Mouse (Mus musculus) embryonic facial prominence, embryonic 13.5 days (tissue): ENCODE data around the gene Pecam1. TPM values are rescaled to one million over a fixed set of nuclear protein-coding genes. Genes with fewer than 3 reads are reported as not detected.
A peak's percentile ranks its signal among the peaks of the same experiment; 100 is the strongest.
"Not testable (repeated sequence)": the region's sequence is repeated elsewhere in the genome, so short reads cannot be mapped to it uniquely, and the experiment has no call there.

ENCODE experiments used
- ATAC-seq: fragments of 200-750 bp; cut with Nextera tagmentation; 2 replicates; pipeline ENCODE4 v1.8.0; 2017; ENCODE audit warnings: low read depth; ENCODE audit not compliant: insufficient number of reproducible peaks, insufficient read depth, low FRiP score, low TSS enrichment
- H3K27ac ChIP-seq: fragments of 300-500 bp; sonication (generic); 2 replicates; pipeline ENCODE4 v1.5.1; 2015; ENCODE audit warnings: moderate library complexity, mild to moderate bottlenecking, inconsistent platforms
- H3K27me3 ChIP-seq: fragments of 300-500 bp; sonication (generic); 2 replicates; pipeline ENCODE4 v1.6.1; 2015; ENCODE audit warnings: mild to moderate bottlenecking, inconsistent platforms
- H3K36me3 ChIP-seq: fragments of 300-500 bp; sonication (generic); 2 replicates; pipeline ENCODE4 v1.6.1; 2015; ENCODE audit warnings: mild to moderate bottlenecking, inconsistent platforms
- H3K4me1 ChIP-seq: fragments of 300-500 bp; sonication (generic); 2 replicates; pipeline ENCODE4 v1.6.1; 2015; ENCODE audit warnings: inconsistent platforms
- H3K4me2 ChIP-seq: fragments of 300-500 bp; sonication (generic); 2 replicates; pipeline ENCODE4 v1.6.1; 2015; ENCODE audit warnings: moderate library complexity, mild to moderate bottlenecking, inconsistent platforms
- H3K4me3 ChIP-seq: fragments of 300-500 bp; sonication (generic); 2 replicates; pipeline ENCODE4 v1.5.1; 2015; ENCODE audit warnings: mild to moderate bottlenecking, inconsistent platforms
- H3K9ac ChIP-seq: fragments of 300-500 bp; sonication (generic); 2 replicates; pipeline ENCODE4 v1.6.1; 2015; ENCODE audit warnings: mild to moderate bottlenecking, inconsistent platforms
- H3K9me3 ChIP-seq: fragments of 300-500 bp; sonication (generic); 2 replicates; pipeline ENCODE4 v1.6.1; 2016; ENCODE audit warnings: inconsistent platforms
- WGBS: fragments of 180-500 bp; shearing (Covaris S2); methylation state at CpG from one replicate; pipeline ENCODE4 v1.1.7; 2015; ENCODE audit warnings: mixed read lengths; 5-methylcytosine and 5-hydroxymethylcytosine counted together
- polyA plus RNA-seq: library from polyadenylated mRNA; unstranded; fragments of >200 nt; fragmentation: Nextera tagmentation; extraction: Ambion mirVana; gene quantifications from 2 replicates; pipeline ENCODE4 v1.2.1, GENCODE M21; 2015

Pecam1 gene
- polyA plus RNA-seq, 1 experiment from 2014 or later, result 29.0 TPM

GRCm38 (mm10) chr11:106662634-106663407, 87.6 kb downstream of the Pecam1 start:
- Histone ChIP-seq H3K4me1 (peaks cover 35% of the 10 kb centered on the region), H3K27me3 (no peaks in the 10 kb centered on the region), H3K4me3 (no peak overlapping the region), H3K27ac (no peak overlapping the region), H3K36me3 (no peaks in the 10 kb centered on the region), H3K4me2 (no peak overlapping the region), H3K9ac (no peak overlapping the region), H3K9me3 (no peaks in the 10 kb centered on the region)
- ATAC-seq, result no peak
- 86% methylated on average over 10 of the region's 11 CpGs for WGBS

- Histone ChIP-seq H3K4me3 (no peak overlapping the region), H3K27me3 (no peaks in the 10 kb centered on the region), H3K4me1 (peaks cover 41% of the 10 kb centered on the region), H3K9me3 (no peaks in the 10 kb centered on the region), H3K36me3 (no peaks in the 10 kb centered on the region), H3K9ac (peak overlapping the region; percentile 40; the same call in 1 of the 2 replicates), H3K4me2 (no peak overlapping the region), H3K27ac (peak overlapping the region; percentile 85)
- no peak for ATAC-seq
- WGBS, result 60% methylated on average over 13 of the region's 13 CpGs
These were observed 89.9 kb downstream of the Pecam1 start for GRCm38 (mm10) chr11:106660453-106661081.

GRCm38 (mm10) chr11:106659598-106660295, 90.7 kb downstream of the Pecam1 start:
- ATAC-seq, result no peak
- no peaks in the 10 kb centered on the region for H3K9me3 ChIP-seq
- no peaks in the 10 kb centered on the region for H3K36me3 ChIP-seq
- no peak overlapping the region for H3K4me3 ChIP-seq
- peak overlapping the region; percentile 85 for H3K27ac ChIP-seq
- no peaks in the 10 kb centered on the region for H3K27me3 ChIP-seq
- peaks cover 41% of the 10 kb centered on the region for H3K4me1 ChIP-seq
- no peak overlapping the region for H3K4me2 ChIP-seq
- WGBS, result 39% methylated on average over 15 of the region's 15 CpGs
- no peak overlapping the region for H3K9ac ChIP-seq

DNA sequence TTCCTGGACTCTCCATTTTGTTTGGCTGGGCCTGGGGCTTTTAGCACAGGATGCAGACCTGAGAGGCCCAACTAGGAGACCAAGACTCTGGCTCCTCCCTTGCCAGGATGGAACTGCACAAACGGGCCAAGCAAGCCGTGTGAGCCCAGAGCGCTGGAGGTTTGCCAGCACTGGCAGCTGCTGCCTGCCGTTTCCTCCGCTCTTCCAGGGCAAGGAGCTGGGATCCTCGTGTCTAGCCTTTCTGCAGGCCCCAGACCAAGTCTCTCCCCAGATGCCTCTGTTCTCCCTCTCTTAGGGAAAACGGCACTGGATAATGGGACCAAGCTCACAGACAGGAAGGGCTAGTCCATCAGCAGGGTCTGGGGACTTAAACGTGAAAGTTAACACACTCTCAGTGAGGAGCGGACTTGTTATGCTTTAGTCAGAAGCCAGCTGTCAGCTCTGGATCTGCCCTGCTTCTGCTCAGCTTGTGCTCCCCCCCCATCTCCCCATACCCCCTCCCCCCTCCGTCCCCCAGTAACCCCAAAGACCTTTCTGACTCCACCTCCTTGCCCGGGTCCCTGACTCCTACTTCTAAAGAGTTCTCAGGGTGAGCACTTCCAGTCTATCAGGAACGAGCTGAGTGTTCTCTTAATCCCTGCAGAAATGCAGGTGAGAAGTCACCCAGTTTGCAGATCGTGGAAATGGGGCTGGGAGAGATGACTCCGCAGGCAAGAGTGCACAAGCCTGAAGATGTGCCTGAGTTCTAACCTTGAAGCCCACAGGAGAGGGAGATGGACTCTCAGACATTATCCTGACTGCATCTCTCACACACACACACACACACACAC, 92.2 kb downstream of the Pecam1 start:
- H3K4me3 ChIP-seq, result no peak overlapping the region
- H3K4me2 ChIP-seq, result peak overlapping the region; percentile 37
- peak overlapping the region; percentile 60 for H3K9ac ChIP-seq

DNA sequence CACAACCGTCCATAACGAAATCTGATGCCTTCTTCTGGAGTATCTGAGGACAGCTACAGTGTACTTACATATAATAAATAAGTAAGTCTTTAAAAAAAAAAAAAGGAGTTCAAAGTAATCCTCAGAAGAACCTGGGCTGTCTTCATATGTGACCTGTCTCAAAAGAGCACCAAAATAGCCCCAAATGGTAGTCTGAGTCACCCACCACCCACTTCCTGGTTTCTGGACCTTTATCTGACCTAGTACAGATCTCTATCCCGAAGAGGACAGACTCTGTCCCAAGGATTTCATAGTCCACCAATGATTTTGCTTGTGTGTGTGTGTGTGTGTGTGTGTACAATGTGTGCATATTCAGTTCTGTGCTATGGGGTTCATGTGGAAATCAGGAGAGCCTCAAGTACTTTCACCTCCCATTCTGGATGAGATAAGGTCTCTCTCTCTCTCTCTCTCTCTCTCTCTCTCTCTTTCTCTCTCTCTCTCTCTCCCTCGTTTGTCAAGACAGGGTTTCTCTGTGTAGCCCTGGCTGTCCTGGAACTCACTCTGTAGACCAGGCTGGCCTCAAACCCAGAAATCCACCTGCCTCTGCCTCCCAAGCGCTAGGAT, 93.4 kb downstream of the Pecam1 start:
- not testable (repeated sequence) for H3K9me3 ChIP-seq, H3K27me3 ChIP-seq, ATAC-seq, H3K4me3 ChIP-seq, H3K9ac ChIP-seq, H3K4me2 ChIP-seq, H3K36me3 ChIP-seq
- WGBS, result 80% methylated on average over 5 of the region's 5 CpGs
- Histone ChIP-seq H3K27ac (peak overlapping the region; percentile 91), H3K4me1 (peaks cover 36% of the 10 kb centered on the region)

More for the DNA sequence above, 92.2 kb downstream of the Pecam1 start:
- peak overlapping the region; percentile 91 for H3K27ac ChIP-seq
- ATAC-seq, result peak; percentile 84
- H3K36me3 ChIP-seq, result no peaks in the 10 kb centered on the region
- H3K4me1 ChIP-seq, result peaks cover 36% of the 10 kb centered on the region
- no peaks in the 10 kb centered on the region for H3K9me3 ChIP-seq
- 10% methylated on average over 14 of the region's 14 CpGs for WGBS
- no peaks in the 10 kb centered on the region for H3K27me3 ChIP-seq

GRCm38 (mm10) chr11:106648347-106648746, 102.1 kb downstream of the Pecam1 start:
- no peak for ATAC-seq

GRCm38 (mm10) chr11:106642966-106643637, 107.3 kb downstream of the Pecam1 start:
- Histone ChIP-seq H3K27me3 (no peaks in the 10 kb centered on the region), H3K4me1 (peaks cover 22% of the 10 kb centered on the region), H3K4me2 (no peak overlapping the region), H3K36me3 (no peaks in the 10 kb centered on the region), H3K9ac (no peak overlapping the region), H3K27ac (no peak overlapping the region), H3K9me3 (no peaks in the 10 kb centered on the region), H3K4me3 (no peak overlapping the region)
- WGBS, result 77% methylated on average over 8 of the region's 8 CpGs
- ATAC-seq, result no peak

More at GRCm38 (mm10) chr11:106648347-106648746, 102.1 kb downstream of the Pecam1 start:
- Histone ChIP-seq H3K9me3 (no peaks in the 10 kb centered on the region), H3K4me1 (no peaks in the 10 kb centered on the region), H3K9ac (no peak overlapping the region), H3K4me2 (no peak overlapping the region), H3K27ac (no peak overlapping the region), H3K36me3 (no peaks in the 10 kb centered on the region), H3K4me3 (no peak overlapping the region), H3K27me3 (no peaks in the 10 kb centered on the region)
- 24% methylated on average over 13 of the region's 13 CpGs for WGBS

DNA sequence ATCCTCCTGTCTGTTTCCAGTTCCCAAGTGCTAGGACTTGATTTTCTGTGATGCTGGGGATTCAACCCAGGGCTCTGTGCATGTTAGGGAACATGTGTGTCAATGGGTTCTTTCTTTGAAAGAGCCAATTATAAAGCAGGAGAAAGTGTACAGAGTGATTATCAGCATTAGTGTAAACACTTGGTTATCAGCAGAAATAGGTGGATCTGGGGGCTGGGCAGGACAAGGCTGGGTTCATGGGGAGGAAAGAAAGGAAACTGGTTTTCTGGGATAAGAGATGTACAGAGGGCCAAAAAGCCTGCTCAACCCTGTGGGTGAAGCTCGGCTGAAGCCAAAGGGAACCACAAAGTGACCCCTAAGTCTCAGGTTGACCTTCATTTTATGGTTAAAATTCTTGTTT, 108.8 kb downstream of the Pecam1 start:
- no peak overlapping the region for H3K9ac ChIP-seq
- no peak overlapping the region for H3K4me2 ChIP-seq
- H3K4me3 ChIP-seq, result no peak overlapping the region
- no peaks in the 10 kb centered on the region for H3K27me3 ChIP-seq
- no peaks in the 10 kb centered on the region for H3K36me3 ChIP-seq
- H3K27ac ChIP-seq, result no peak overlapping the region
- peaks cover 28% of the 10 kb centered on the region for H3K4me1 ChIP-seq
- ATAC-seq, result no peak
- WGBS, result 61% methylated on average over 1 of the region's 1 CpGs
- no peaks in the 10 kb centered on the region for H3K9me3 ChIP-seq

GRCm38 (mm10) chr11:106640059-106640458, 110.4 kb downstream of the Pecam1 start:
- Histone ChIP-seq H3K9ac (no peak overlapping the region), H3K4me2 (no peak overlapping the region), H3K36me3 (no peaks in the 10 kb centered on the region), H3K27me3 (no peaks in the 10 kb centered on the region), H3K4me1 (peaks cover 28% of the 10 kb centered on the region), H3K4me3 (no peak overlapping the region), H3K9me3 (no peaks in the 10 kb centered on the region), H3K27ac (no peak overlapping the region)
- WGBS, result 15% methylated on average over 9 of the region's 9 CpGs
- no peak for ATAC-seq

- no peaks in the 10 kb centered on the region for H3K9me3 ChIP-seq
- H3K36me3 ChIP-seq, result no peaks in the 10 kb centered on the region
- peaks cover 28% of the 10 kb centered on the region for H3K4me1 ChIP-seq
- ATAC-seq, result no peak
- H3K4me3 ChIP-seq, result no peak overlapping the region
- H3K27me3 ChIP-seq, result no peaks in the 10 kb centered on the region
- peak overlapping the region; percentile 36; the same call in 1 of the 2 replicates for H3K9ac ChIP-seq
- H3K4me2 ChIP-seq, result no peak overlapping the region
- 18% methylated on average over 5 of the region's 5 CpGs for WGBS
- H3K27ac ChIP-seq, result peak overlapping the region; percentile 7; the same call in 1 of the 2 replicates
These were observed 111.1 kb downstream of the Pecam1 start for GRCm38 (mm10) chr11:106639356-106639692.
